Mouse (Mus musculus) G1E (cell line): ENCODE measurements at regions not wholly inside any gene's neighbourhood (a gene's known extent, or its start where the extent isn't known, plus 50 kb on each side); places are given as distances from the start of the nearest gene placed in this dataset.

ENCODE experiments used
- CTCF ChIP-seq: IDR thresholded peaks from 2 replicates; pipeline ENCODE4 v1.5.1; 2012; ENCODE audit warnings: low read depth, low read length, inconsistent platforms, mixed read lengths
- POLR2AphosphoS5 ChIP-seq: IDR thresholded peaks from 2 replicates; pipeline ENCODE4 v1.6.1; 2012; ENCODE audit warnings: low read depth, low read length, inconsistent platforms; ENCODE audit not compliant: insufficient replicate concordance

DNA sequence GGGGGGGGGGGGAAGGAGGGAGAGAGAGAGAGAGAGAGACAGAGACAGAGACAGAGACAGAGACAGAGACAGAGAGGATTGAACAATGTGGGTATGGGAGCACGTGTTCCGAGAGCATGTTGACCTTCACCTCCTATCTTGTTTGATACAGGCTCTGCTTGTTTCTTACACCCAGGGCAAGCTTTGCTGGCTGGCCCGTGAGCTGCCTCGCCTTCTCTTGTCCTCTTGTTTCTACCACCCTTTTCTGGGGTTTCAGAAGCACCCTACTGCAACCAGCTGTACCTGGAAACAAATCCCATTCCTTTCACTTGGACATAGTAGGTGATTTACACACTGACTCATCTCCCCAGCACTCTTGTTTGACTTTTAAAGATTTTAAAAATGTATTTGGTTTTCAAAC, 516.0 kb upstream of the Mki67 start:
- TF ChIP-seq POLR2AphosphoS5, result no peak
- no peak for TF ChIP-seq CTCF
